12 mouse cellular contexts compared by ENCODE assay signal in genomic region chr2:105256427-105257071, GRCm38 (mm10). TPM values are rescaled to one million over a fixed set of nuclear protein-coding genes. Genes with fewer than 3 reads are reported as not detected.
DNase-seq lines count a peak whose midpoint lies in the region; ATAC-seq and TF ChIP-seq lines count a peak whose summit lies in the region.
"Had no signal": no experiment of that assay in that cellular context is flagged by ENCODE, and none has a peak within 500 bp of the region (broad histone marks: within the 10 kb centered on the region; RNA-seq: fewer than 3 reads in every experiment).

No protein-coding gene starts in this region.

- no peaks in the 10 kb centered on the region for H3K9me3 ChIP-seq in forebrain, embryonic 13.5 days (replicated peaks)
- H3K9me3 ChIP-seq in forebrain, embryonic 11.5 days (ENCODE audit: control insufficient read depth, low read length) = no peaks in the 10 kb centered on the region
- no peaks in the 10 kb centered on the region for H3K9me3 ChIP-seq in liver, postnatal 0 days (ENCODE audit: low read length)
- H3K9me3 ChIP-seq in liver, embryonic 12.5 days (replicated peaks) = no peaks in the 10 kb centered on the region
- no peaks in the 10 kb centered on the region for H3K9me3 ChIP-seq in kidney, embryonic 16.5 days (ENCODE audit: low read length)
- H3K9me3 ChIP-seq: liver, embryonic 13.5 days had no signal

- no peak overlapping the region for H3K9ac ChIP-seq in forebrain, embryonic 13.5 days
- no peak overlapping the region for H3K9ac ChIP-seq in forebrain, embryonic 11.5 days (ENCODE audit: low read length)
- H3K9ac ChIP-seq in liver, postnatal 0 days (replicated peaks) = no peak overlapping the region
- H3K9ac ChIP-seq in liver, embryonic 12.5 days = no peak overlapping the region
- H3K9ac ChIP-seq in kidney, embryonic 16.5 days (replicated peaks; ENCODE audit: low read length) = no peak overlapping the region
- H3K9ac ChIP-seq: liver, embryonic 13.5 days had no signal

- H3K27me3 ChIP-seq in forebrain, embryonic 13.5 days = peaks cover 21% of the 10 kb centered on the region
- H3K27me3 ChIP-seq in forebrain, embryonic 11.5 days (ENCODE audit: control insufficient read depth, insufficient read depth, low read length) = no peaks in the 10 kb centered on the region
- H3K27me3 ChIP-seq in liver, postnatal 0 days (ENCODE audit: insufficient read depth, low read length) = no peaks in the 10 kb centered on the region
- no peaks in the 10 kb centered on the region for H3K27me3 ChIP-seq in liver, embryonic 12.5 days (replicated peaks)
- H3K27me3 ChIP-seq in kidney, embryonic 16.5 days (ENCODE audit: insufficient read depth, low read length) = no peaks in the 10 kb centered on the region
- H3K27me3 ChIP-seq: liver, embryonic 13.5 days had no signal

- 69% methylated on average over 2 of the region's 2 CpGs for WGBS in forebrain, embryonic 13.5 days
- WGBS in forebrain, embryonic 11.5 days = 70% methylated on average over 2 of the region's 2 CpGs
- 61% methylated on average over 2 of the region's 2 CpGs for WGBS in liver, postnatal 0 days (ENCODE audit: insufficient replicate concordance)
- 60% methylated on average over 2 of the region's 2 CpGs for WGBS in liver, embryonic 12.5 days (ENCODE audit: insufficient replicate concordance)
- 73% methylated on average over 2 of the region's 2 CpGs for WGBS in kidney, embryonic 16.5 days

- DNase-seq in forebrain, embryonic 11.5 days (ENCODE audit: low spot score) = no peak
- no peak for DNase-seq in liver, postnatal 0 days
- DNase-seq in embryo, embryonic 11 days = peak; percentile 69
- DNase-seq in retina, embryonic 14.5 days (ENCODE audit: low spot score) = peak; percentile 85
- DNase-seq in MN1 (ENCODE audit: low spot score) = no peak
- DNase-seq: cerebellum, adult 8-10 months; gastrocnemius, postnatal 36 days; kidney, postnatal 25 days; liver, embryonic 13.5 days had no signal

- TF ChIP-seq EP300 in liver, postnatal 0 days (IDR thresholded peaks at IDR 0.05; ENCODE audit: low read depth) = no peak

- H3K36me3 ChIP-seq in forebrain, embryonic 13.5 days (ENCODE audit: poor library complexity, severe bottlenecking) = no peaks in the 10 kb centered on the region
- H3K36me3 ChIP-seq in forebrain, embryonic 11.5 days (ENCODE audit: control insufficient read depth, insufficient read depth, low read length) = no peaks in the 10 kb centered on the region
- no peaks in the 10 kb centered on the region for H3K36me3 ChIP-seq in liver, postnatal 0 days (replicated peaks; ENCODE audit: insufficient read depth, low read length)
- no peaks in the 10 kb centered on the region for H3K36me3 ChIP-seq in liver, embryonic 12.5 days
- H3K36me3 ChIP-seq in kidney, embryonic 16.5 days (ENCODE audit: insufficient read depth, low read length) = no peaks in the 10 kb centered on the region
- H3K36me3 ChIP-seq: liver, embryonic 13.5 days had no signal

- no peaks in the 10 kb centered on the region for H3K4me1 ChIP-seq in forebrain, embryonic 13.5 days
- no peaks in the 10 kb centered on the region for H3K4me1 ChIP-seq in forebrain, embryonic 11.5 days (replicated peaks; ENCODE audit: control insufficient read depth, insufficient read depth, low read length)
- H3K4me1 ChIP-seq in liver, postnatal 0 days (ENCODE audit: insufficient read depth) = no peaks in the 10 kb centered on the region
- H3K4me1 ChIP-seq in liver, embryonic 12.5 days = no peaks in the 10 kb centered on the region
- no peaks in the 10 kb centered on the region for H3K4me1 ChIP-seq in kidney, embryonic 16.5 days (ENCODE audit: insufficient read depth, low read length)
- H3K4me1 ChIP-seq: liver, embryonic 13.5 days had no signal

- no peak overlapping the region for H3K27ac ChIP-seq in forebrain, embryonic 13.5 days
- no peak overlapping the region for H3K27ac ChIP-seq in forebrain, embryonic 11.5 days (ENCODE audit: low read depth, low read length)
- H3K27ac ChIP-seq in liver, postnatal 0 days (ENCODE audit: low read depth) = no peak overlapping the region
- no peak overlapping the region for H3K27ac ChIP-seq in liver, embryonic 12.5 days
- H3K27ac ChIP-seq in kidney, embryonic 16.5 days (ENCODE audit: low read length) = no peak overlapping the region
- H3K27ac ChIP-seq: liver, embryonic 13.5 days had no signal

- peak; percentile 33; the same call in 1 of the 2 replicates for TF ChIP-seq CTCF in liver, postnatal 0 days (IDR thresholded peaks at IDR 0.05; ENCODE audit: low read depth)

- peak; percentile 74 for ATAC-seq in forebrain, embryonic 13.5 days
- ATAC-seq in forebrain, embryonic 11.5 days (replicated peaks; ENCODE audit: low FRiP score) = no peak
- ATAC-seq in liver, postnatal 0 days = no peak
- ATAC-seq in liver, embryonic 12.5 days = no peak
- no peak for ATAC-seq in kidney, embryonic 16.5 days (ENCODE audit: low FRiP score, low TSS enrichment)

- no peak overlapping the region for H3K4me2 ChIP-seq in forebrain, embryonic 13.5 days
- H3K4me2 ChIP-seq in forebrain, embryonic 11.5 days (ENCODE audit: low read depth, low read length, severe bottlenecking) = no peak overlapping the region
- no peak overlapping the region for H3K4me2 ChIP-seq in liver, postnatal 0 days (ENCODE audit: low read depth, low read length)
- H3K4me2 ChIP-seq in liver, embryonic 12.5 days = no peak overlapping the region
- H3K4me2 ChIP-seq in kidney, embryonic 16.5 days (replicated peaks; ENCODE audit: low read depth, low read length) = no peak overlapping the region
- H3K4me2 ChIP-seq: liver, embryonic 13.5 days had no signal

- H3K4me3 ChIP-seq in forebrain, embryonic 13.5 days = no peak overlapping the region
- no peak overlapping the region for H3K4me3 ChIP-seq in forebrain, embryonic 11.5 days (ENCODE audit: low read depth, low read length)
- H3K4me3 ChIP-seq in liver, postnatal 0 days (ENCODE audit: low read depth, low read length) = no peak overlapping the region
- H3K4me3 ChIP-seq in liver, embryonic 12.5 days = no peak overlapping the region
- no peak overlapping the region for H3K4me3 ChIP-seq in kidney, embryonic 16.5 days (ENCODE audit: low read length)
- H3K4me3 ChIP-seq: liver, embryonic 13.5 days had no signal

RNA-seq across cellular contexts. Expression of gene Them7, which starts 32.4 kb away (rescaled TPM):
- not detected in 2 replicates for polyA plus RNA-seq in forebrain, embryonic 13.5 days (2015; fragmentation: Nextera tagmentation; extraction: Ambion mirVana)
- 0.16 TPM in 1 of 2 replicates, not detected in the other for polyA plus RNA-seq in forebrain, embryonic 11.5 days (2014; fragmentation: Nextera tagmentation; extraction: Ambion mirVana)
- 6.0 and 6.6 TPM in 2 replicates for polyA plus RNA-seq in liver, postnatal 0 days (2015; fragmentation: Nextera tagmentation; extraction: Ambion mirVana)
- 0.49 and 1.1 TPM in 2 replicates for polyA plus RNA-seq in liver, embryonic 12.5 days (2016; fragmentation: Nextera tagmentation; extraction: Ambion mirVana)
- 4.0 and 4.1 TPM in 2 replicates for polyA plus RNA-seq in kidney, embryonic 16.5 days (2015; fragmentation: Nextera tagmentation; extraction: Ambion mirVana)

Comparison
In these comparisons a context has a peak if more than half of its experiments do, and no peak if none do; other contexts are left out.
1. DNase-seq: peak in embryo, embryonic 11 days (single experiment) and retina, embryonic 14.5 days (single experiment); none in forebrain, embryonic 11.5 days (single experiment), liver, postnatal 0 days (single experiment) and MN1 (single experiment).